Mouse (Mus musculus) heart, embryonic 13.5 days (tissue): ENCODE data around the gene V1rd19. TPM values are rescaled to one million over a fixed set of nuclear protein-coding genes. Genes with fewer than 3 reads are reported as not detected.
"Not testable (repeated sequence)": the region's sequence is repeated elsewhere in the genome, so short reads cannot be mapped to it uniquely, and the experiment has no call there.

Experiments used
- ATAC-seq: fragments of 200-750 bp; cut with Nextera tagmentation; 2 replicates; pipeline ENCODE4 v1.8.0; 2017; ENCODE audit warnings: moderate TSS enrichment; ENCODE audit not compliant: insufficient number of reproducible peaks, low FRiP score, low TSS enrichment; ENCODE audit errors: extremely low read depth
- H3K27ac ChIP-seq: fragments of 300-500 bp; sonication (generic); replicated peaks from 2 replicates; pipeline ENCODE4 v1.5.1; 2015; ENCODE audit warnings: moderate library complexity, mild to moderate bottlenecking, inconsistent platforms
- H3K27me3 ChIP-seq: fragments of 300-500 bp; sonication (generic); replicated peaks from 2 replicates; pipeline ENCODE4 v1.6.1; 2015; ENCODE audit warnings: mild to moderate bottlenecking, inconsistent platforms
- H3K36me3 ChIP-seq: fragments of 300-500 bp; sonication (generic); 2 replicates; pipeline ENCODE4 v1.6.1; 2015; ENCODE audit warnings: mild to moderate bottlenecking, inconsistent platforms
- H3K4me1 ChIP-seq: fragments of 300-500 bp; sonication (generic); 2 replicates; pipeline ENCODE4 v1.6.1; 2015; ENCODE audit warnings: inconsistent platforms
- H3K4me2 ChIP-seq: fragments of 300-500 bp; sonication (generic); 2 replicates; pipeline ENCODE4 v1.6.1; 2015; ENCODE audit warnings: inconsistent platforms, mild to moderate bottlenecking, moderate library complexity
- H3K4me3 ChIP-seq: fragments of 300-500 bp; sonication (generic); 2 replicates; pipeline ENCODE4 v1.5.1; 2015; ENCODE audit warnings: moderate library complexity, mild to moderate bottlenecking, inconsistent platforms
- H3K9ac ChIP-seq: fragments of 300-500 bp; sonication (generic); 2 replicates; pipeline ENCODE4 v1.6.1; 2015; ENCODE audit warnings: inconsistent platforms, mild to moderate bottlenecking, moderate library complexity
- H3K9me3 ChIP-seq: fragments of 300-500 bp; sonication (generic); 2 replicates; pipeline ENCODE4 v1.6.1; 2016; ENCODE audit warnings: inconsistent platforms
- WGBS: fragments of 180-500 bp; shearing (Covaris S2); methylation state at CpG from one replicate; pipeline ENCODE4 v1.1.7; 2015; ENCODE audit warnings: mixed read lengths; 5-methylcytosine and 5-hydroxymethylcytosine counted together
- polyA plus RNA-seq: library from polyadenylated mRNA; unstranded; fragments of >200 nt; fragmentation: Nextera tagmentation; extraction: Ambion mirVana; gene quantifications from 2 replicates; pipeline ENCODE4 v1.2.1, GENCODE M21; 2015

Gene V1rd19
- polyA plus RNA-seq = not detected in 2 replicates

- Histone ChIP-seq H3K4me1 (no peaks in the 10 kb centered on the region), H3K9ac (no peak within 1 kb of the TSS), H3K9me3 (peaks cover 24% of the 10 kb centered on the region), H3K27ac (no peak within 1 kb of the TSS), H3K36me3 (no peaks in the 10 kb centered on the region), H3K27me3 (no peaks in the 10 kb centered on the region), H3K4me2 (no peak within 1 kb of the TSS), H3K4me3 (no peak within 1 kb of the TSS)
- WGBS = 48% methylated on average over 2 of the region's 2 CpGs
- no peak for ATAC-seq
These were observed at the start of gene V1rd19 for GRCm38 (mm10) chr7:24001391-24001790. Gene V1rd19, plus strand, starts transcription at chr7:24001691.

DNA sequence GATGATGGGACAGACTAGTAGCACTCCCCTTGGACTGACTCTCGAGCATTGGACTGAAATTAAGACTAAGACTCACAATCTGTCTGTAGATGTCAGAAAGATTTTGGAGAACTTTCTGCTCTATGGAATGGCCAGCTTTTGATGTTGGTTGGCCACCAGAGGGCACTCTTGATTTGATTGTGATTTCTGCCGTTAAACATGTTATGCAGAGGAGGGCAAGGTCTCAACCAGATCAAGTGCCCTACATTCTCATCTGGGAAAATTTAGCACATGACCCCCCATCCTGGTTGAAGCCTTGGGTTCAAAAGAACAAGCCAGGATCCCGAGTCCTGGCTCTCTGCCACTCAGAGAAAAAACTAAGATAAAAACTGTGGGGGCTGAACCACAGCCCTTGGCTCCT is 33.4 kb upstream of the V1rd19 start:
- H3K4me1 ChIP-seq, H3K27ac ChIP-seq, H3K9ac ChIP-seq, H3K4me3 ChIP-seq, H3K36me3 ChIP-seq, H3K27me3 ChIP-seq, H3K4me2 ChIP-seq, ATAC-seq: not testable (repeated sequence)
- peaks cover 44% of the 10 kb centered on the region for H3K9me3 ChIP-seq
- 58% methylated on average over 3 of the region's 3 CpGs for WGBS

DNA sequence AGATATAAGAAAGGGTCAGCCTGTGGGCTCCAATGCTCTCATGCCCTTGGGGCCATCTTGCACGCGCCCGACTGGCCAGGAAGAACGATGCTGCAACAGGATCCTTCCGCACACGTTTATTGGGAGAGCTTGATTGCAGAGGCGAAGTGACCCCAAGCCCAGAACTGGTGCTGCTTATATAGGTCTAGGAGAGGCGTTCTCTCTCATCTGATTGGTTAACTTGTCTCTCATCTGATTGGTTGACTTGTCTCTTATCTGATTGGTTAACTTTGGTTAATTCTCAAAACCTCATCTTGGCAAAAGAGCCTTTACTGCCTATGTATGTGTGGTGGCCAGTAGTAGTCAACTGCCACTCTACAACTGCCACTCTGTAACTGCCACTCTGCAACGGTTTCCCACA is 27.2 kb upstream of the V1rd19 start, which contains the start of gene Vmn1r181:
Gene Vmn1r181 (plus strand): TSS at position 301 of the 400 bp plus-strand sequence.
- H3K4me1 ChIP-seq, H3K27ac ChIP-seq, H3K27me3 ChIP-seq, H3K36me3 ChIP-seq, ATAC-seq, H3K9ac ChIP-seq, H3K4me2 ChIP-seq, H3K4me3 ChIP-seq: not testable (repeated sequence)
- H3K9me3 ChIP-seq = peaks cover 38% of the 10 kb centered on the region
- whole genome bisulfite sequencing = 62% methylated on average over 9 of the region's 9 CpGs

GRCm38 (mm10) chr7:24052660-24053304 is 51.3 kb downstream of the V1rd19 start, which contains the start of gene Vmn1r183:
Gene Vmn1r183, plus strand, starts transcription at chr7:24053254.
- no peak for ATAC-seq
- no peaks in the 10 kb centered on the region for H3K4me1 ChIP-seq
- H3K9ac ChIP-seq = no peak within 1 kb of the TSS
- no peak within 1 kb of the TSS for H3K4me3 ChIP-seq
- WGBS = 60% methylated on average over 4 of the region's 4 CpGs
- H3K27ac ChIP-seq = no peak within 1 kb of the TSS
- no peaks in the 10 kb centered on the region for H3K27me3 ChIP-seq
- no peak within 1 kb of the TSS for H3K4me2 ChIP-seq
- no peaks in the 10 kb centered on the region for H3K36me3 ChIP-seq
- H3K9me3 ChIP-seq = no peaks in the 10 kb centered on the region

Other genes starting within 250 kb of the V1rd19 start
- not detected in 2 replicates for gene Vmn1r174, start 249.4 kb upstream of the V1rd19 start, polyA plus RNA-seq
- not detected in 2 replicates for gene Vmn1r175, start 191.0 kb upstream of the V1rd19 start, polyA plus RNA-seq
- gene Vmn1r176, start 164.3 kb upstream of the V1rd19 start, polyA plus RNA-seq = not detected in 2 replicates
- gene Vmn1r177, start 135.2 kb upstream of the V1rd19 start, polyA plus RNA-seq = not detected in 2 replicates
- gene Vmn1r178, start 109.7 kb upstream of the V1rd19 start, polyA plus RNA-seq = not detected in 2 replicates
- gene Vmn1r179, start 74.7 kb upstream of the V1rd19 start, polyA plus RNA-seq = not detected in 2 replicates
- gene Vmn1r180, start 51.1 kb upstream of the V1rd19 start, polyA plus RNA-seq = not detected in 2 replicates
- gene Vmn1r181, start 27.1 kb upstream of the V1rd19 start, polyA plus RNA-seq = not detected in 2 replicates
- not detected in 2 replicates for gene Vmn1r183, start 51.6 kb downstream of the V1rd19 start, polyA plus RNA-seq
- 13.0 and 14.9 TPM in 2 replicates for gene Zfp180, start 80.2 kb downstream of the V1rd19 start, polyA plus RNA-seq
- 4.5 and 5.4 TPM in 2 replicates for gene Zfp112, start 110.6 kb downstream of the V1rd19 start, polyA plus RNA-seq
- gene Zfp235, start 132.5 kb downstream of the V1rd19 start, polyA plus RNA-seq = 5.9 and 9.1 TPM in 2 replicates
- 3.1 and 3.2 TPM in 2 replicates for gene Zfp114, start 173.4 kb downstream of the V1rd19 start, polyA plus RNA-seq
- 5.8 and 6.8 TPM in 2 replicates for gene Zfp111, start 209.8 kb downstream of the V1rd19 start, polyA plus RNA-seq
- gene Zfp109, start 235.9 kb downstream of the V1rd19 start, polyA plus RNA-seq = 3.0 and 3.1 TPM in 2 replicates